Mouse (Mus musculus) brain, embryonic 14.5 days (tissue): ENCODE data around the gene Olfr632. TPM values are rescaled to one million over a fixed set of nuclear protein-coding genes. Genes with fewer than 3 reads are reported as not detected.
"Not testable (repeated sequence)": the region's sequence is repeated elsewhere in the genome, so short reads cannot be mapped to it uniquely, and the experiment has no call there.

Experiments
- DNase-seq: peaks from one replicate; pipeline ENCODE4 v3.0.0-alpha.2; 2011; ENCODE audit warnings: low read depth
- CTCF ChIP-seq: fragments of 200-500 bp; IDR thresholded peaks from 2 replicates; pipeline ENCODE4 v1.5.1; 2012; ENCODE audit warnings: inconsistent platforms, mild to moderate bottlenecking, moderate library complexity, borderline replicate concordance; ENCODE audit not compliant: insufficient read depth, insufficient read length; ENCODE audit errors: extremely low read depth
- POLR2A ChIP-seq: fragments of 200-500 bp; IDR thresholded peaks from 2 replicates; pipeline ENCODE4 v1.6.1; 2012; ENCODE audit warnings: mild to moderate bottlenecking, inconsistent platforms, borderline replicate concordance; ENCODE audit not compliant: poor library complexity, insufficient read depth, insufficient read length, severe bottlenecking; ENCODE audit errors: extremely low read depth
- polyA plus RNA-seq: library from polyadenylated mRNA; depleted of rRNA; stranded (reverse); fragments of >200 nt; gene quantifications from 2 replicates; pipeline ENCODE4 v1.2.3, GENCODE M21; 2012; rRNA removed

Gene Olfr632
- polyA plus RNA-seq = not detected in 2 replicates

DNA sequence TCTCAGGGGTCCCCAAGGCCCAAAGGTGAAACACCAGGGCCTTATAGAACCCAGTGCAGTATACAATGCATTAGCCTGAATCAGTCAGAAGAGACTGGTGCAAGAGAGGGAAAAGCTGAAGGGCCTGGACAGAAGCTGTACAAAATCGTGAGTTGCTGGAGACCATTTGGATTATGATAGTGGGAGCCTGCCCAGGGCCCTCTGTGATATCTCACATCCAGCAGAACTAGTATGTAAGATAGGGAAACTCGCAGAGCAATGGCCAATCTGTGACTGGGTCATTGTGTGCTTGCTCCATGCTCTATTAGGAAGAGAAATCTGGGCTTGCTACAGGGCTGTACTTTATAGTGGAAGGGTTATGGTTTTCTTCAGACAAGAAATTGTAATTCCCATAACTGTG lies at the start of gene Olfr632:
Olfr632 (plus strand) TSS at position 84 of the 400 bp plus-strand sequence.
- DNase-seq = no peak

DNA sequence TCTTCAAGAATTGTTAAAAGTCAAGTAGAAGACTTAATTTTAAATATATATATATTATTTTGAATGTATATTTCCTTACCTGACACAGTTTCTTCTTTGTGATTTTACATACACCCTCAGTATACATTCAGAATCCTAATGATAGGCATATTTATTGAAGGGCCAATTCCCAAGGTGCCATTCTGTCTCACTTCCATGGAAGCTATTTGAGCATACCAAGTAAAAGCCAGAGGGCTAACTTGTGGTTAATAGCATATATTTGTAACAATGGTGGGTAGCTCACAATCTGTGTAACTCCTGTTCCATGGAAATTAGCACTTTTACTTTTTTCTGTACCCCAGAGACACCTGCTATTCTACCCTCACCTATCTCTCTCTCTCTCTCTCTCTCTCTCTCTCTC lies 48.0 kb upstream of the Olfr632 start, which contains the start of gene Olfr66:
Olfr66 (minus strand) TSS at position 101 of the 400 bp plus-strand sequence.
- TF ChIP-seq CTCF = no peak
- TF ChIP-seq POLR2A = no peak

More for the DNA sequence above, at the start of gene Olfr632:
- TF ChIP-seq CTCF (no peak), POLR2A (no peak)

DNA sequence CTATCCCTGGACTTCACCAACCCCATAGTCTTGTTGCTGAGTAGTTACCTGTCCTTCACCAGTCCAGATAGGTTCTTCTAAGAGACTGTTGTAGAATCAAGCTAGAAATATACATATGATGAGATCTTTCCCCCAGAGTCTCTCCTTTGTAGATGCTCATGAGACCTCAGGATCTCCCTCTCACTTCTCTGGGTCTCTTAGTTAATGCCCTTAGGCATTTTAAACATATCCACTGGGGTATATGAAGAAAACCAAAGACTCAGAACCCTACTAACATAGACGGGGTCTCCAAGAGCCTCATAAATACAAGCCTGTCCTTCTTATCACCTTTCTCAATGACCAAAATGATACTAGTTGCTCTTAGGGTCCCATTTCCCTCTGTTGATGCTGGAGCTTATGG lies 39.8 kb upstream of the Olfr632 start, which contains the start of gene Olfr64:
Olfr64 (minus strand) TSS at position 101 of the 400 bp plus-strand sequence.
- DNase-seq = no peak
- TF ChIP-seq POLR2A (no peak), CTCF (no peak)

More for the DNA sequence above, 48.0 kb upstream of the Olfr632 start, which contains the start of gene Olfr66:
- no peak for DNase-seq

DNA sequence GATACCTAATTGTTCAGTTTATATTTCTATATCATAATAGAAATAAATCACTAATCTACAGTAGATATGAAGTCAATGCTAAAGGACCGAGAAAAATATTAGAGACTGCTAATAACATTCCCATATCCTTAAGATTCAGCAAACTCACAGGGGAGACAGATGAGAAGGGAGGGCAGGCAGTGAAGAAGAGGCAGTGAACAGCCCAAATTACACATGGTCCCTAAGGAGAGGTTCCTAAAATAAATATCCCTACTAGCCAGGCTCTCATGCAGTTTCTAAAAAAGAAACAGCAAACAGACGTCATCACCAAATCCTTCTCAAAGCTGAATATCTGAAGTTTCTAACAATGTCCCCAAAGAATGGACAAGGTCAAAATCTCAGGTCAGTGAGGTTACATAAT lies 31.0 kb upstream of the Olfr632 start, which contains the start of gene Olfr65:
Olfr65 (plus strand) TSS at position 301 of the 400 bp plus-strand sequence.
- TF ChIP-seq CTCF (no peak), POLR2A (no peak)
- DNase-seq = no peak

DNA sequence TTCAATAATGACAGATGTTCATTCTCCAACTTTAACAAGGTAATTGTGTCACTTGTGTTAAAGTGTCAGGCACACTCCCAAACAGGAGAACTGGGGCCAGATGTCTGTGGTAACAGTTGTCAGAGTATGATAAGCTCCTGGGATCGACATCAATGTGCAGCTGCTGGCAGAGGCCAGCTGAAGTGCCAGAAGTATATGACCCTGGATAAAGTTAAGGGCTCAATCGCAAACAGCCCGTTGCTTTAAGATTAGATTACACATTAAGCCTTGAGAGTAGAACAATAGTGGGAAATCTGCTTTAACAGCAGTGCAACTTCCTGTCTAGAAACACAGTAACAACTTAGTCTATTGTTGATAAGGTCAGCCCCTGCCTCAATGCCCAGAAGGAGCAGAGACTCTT lies 24.1 kb upstream of the Olfr632 start:
- no peak for DNase-seq
- TF ChIP-seq POLR2A = no peak

DNA sequence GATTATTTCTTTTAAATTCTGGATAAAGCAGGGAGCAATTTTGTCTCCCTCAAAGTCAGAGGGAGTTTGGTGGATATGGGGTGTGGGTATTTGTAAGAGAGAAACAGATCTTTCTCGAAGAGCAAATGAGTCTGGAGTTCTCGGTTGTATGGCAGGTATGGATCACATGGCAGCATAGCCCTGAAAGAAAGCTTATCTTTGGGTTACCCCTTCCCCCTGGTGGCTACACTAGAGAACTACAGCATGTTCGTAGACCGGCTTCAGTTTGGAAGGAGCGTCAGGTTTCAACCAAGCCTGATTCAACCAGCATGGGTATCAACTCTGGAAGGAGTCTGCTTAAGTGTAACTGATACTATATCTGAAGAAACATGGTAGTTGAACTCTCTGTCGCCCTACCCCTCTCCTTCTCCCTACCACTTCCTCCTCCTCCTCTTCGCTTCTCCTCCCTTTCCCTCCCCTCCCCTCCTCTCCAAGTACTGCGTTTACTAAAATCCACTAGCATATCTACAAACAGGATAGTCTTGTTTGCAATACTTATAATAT lies 21.1 kb upstream of the Olfr632 start:
- DNase-seq = peak; percentile 6
- TF ChIP-seq CTCF (peak; percentile 40; the same call in 1 of the 2 replicates), POLR2A (no peak)

DNA sequence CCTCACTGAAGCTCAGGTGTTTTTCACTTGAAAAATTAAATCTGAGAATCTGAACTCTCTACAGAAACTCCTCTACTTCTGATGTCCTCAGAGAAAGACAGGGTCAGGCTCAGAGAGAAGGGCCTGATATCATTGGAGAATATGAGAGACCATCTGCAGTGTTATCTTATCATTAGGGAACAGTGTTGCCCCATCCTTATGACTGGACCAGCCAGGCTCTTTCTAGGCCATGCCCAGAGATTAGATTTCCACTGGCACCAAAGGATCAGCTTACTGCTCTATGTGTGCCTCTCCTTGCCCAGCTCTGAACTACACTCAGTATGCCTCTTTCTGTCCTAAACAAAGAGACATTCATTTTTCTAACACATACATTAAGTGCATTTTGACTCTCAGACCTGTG lies 18.8 kb upstream of the Olfr632 start:
- TF ChIP-seq POLR2A (no peak), CTCF (no peak)
- no peak for DNase-seq

DNA sequence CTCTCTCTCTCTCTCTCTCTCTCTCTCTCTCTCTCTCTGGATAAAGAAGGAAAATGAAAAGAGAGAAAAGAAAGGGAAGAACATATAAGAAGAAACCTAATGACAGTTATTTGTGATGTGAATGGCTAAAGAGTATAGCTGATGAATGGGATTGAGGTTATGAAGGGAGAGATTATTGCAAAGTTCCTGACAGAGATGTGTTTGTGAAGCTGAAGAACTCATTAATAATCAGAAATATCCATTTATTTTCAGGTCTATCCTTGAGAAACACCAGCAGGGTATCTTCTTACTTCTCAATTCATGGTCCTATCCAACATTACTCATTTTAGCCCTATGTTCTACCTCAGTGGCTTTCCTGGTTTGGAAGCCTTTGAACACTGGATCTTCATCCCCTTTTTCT lies 5.6 kb upstream of the Olfr632 start, which contains the start of gene Olfr631:
Olfr631 (plus strand) TSS at position 301 of the 400 bp plus-strand sequence.
- no peak for DNase-seq
- no peak for TF ChIP-seq CTCF
- TF ChIP-seq POLR2A = no peak

DNA sequence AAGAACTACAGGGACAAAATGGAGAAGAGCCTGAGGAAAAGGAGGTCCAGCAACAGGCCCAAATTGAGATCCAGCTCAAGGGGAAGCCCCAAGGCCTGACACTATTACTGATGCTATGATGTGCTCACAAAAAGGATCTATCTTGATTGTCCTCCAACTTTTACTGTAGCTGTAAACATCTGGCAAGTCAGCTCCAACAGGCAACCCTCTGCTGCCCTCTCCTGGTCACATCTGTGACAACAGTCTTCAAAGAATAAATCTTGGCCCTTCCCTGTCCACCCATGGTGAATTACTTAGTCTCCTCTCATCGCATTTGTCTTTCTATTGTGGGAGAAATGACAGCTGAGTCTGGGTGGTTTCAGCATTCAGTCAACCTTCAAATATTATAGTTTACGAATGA lies 8.6 kb downstream of the Olfr632 start:
- DNase-seq = peak; percentile 64
- TF ChIP-seq CTCF = peak; percentile 75; the same call in 1 of the 2 replicates
- no peak for TF ChIP-seq POLR2A

DNA sequence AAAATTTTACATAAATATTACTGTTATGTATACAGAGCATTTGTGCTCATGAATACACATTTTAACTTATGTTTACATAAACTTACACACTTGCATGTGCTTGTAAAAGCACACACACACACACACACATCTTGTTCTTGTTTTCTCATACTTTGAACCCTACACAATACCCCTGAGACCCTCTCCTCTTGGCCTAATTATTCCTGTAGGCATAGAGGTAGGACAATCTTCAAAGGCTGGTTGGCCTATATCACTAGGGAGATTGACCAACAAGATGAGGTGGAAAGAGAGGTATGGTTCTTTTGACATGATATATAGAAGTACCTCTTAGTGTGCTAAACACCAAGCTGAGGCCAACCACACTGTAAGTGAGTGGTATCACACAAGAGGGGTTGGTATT lies 10.0 kb downstream of the Olfr632 start, which contains the start of gene Olfr633:
Olfr633 (plus strand) TSS at position 301 of the 400 bp plus-strand sequence.
- no peak for TF ChIP-seq POLR2A
- TF ChIP-seq CTCF = no peak
- DNase-seq = no peak

DNA sequence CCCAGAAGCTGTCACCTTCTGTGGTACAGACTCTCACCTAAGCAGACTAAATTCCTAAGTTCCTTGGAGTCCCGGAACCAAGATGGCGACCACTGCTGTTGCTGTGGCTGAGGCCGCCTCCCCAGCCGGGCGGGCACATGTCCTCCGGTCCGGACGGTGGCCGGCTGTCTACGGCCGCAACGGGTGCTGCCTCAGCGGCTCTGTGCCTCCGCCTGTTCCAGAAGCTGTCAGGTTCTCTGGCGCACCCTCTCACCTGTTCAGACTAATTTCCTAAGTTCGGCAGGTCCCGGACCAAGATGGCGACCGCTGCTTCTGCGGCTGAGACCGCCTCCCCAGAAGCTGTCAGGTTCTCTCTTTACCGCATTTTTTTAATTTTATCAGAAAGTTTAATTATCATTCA lies 32.7 kb downstream of the Olfr632 start:
- not testable (repeated sequence) for DNase-seq

DNA sequence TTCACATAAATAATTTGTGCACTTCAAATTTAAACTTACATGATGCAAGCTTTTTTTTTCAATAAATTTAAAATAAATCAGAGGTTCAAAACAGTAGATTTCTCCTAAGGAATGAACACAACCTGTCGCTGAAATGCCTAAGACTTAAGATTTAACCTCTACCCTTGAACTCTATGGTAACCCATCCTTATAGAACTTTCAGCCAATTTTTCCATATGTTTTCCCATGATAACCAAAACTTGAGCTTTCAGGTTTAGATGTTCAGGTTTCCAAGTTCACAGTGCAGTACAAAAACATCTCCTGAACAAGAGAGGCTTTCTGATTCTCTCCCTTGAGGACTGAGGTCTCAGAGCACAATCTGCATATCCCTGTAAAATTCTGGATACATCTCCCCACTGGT lies 36.7 kb downstream of the Olfr632 start, which contains the start of gene Olfr635:
Olfr635 (plus strand) TSS at position 301 of the 400 bp plus-strand sequence.
- DNase-seq = no peak
- TF ChIP-seq POLR2A = no peak
- no peak for TF ChIP-seq CTCF

DNA sequence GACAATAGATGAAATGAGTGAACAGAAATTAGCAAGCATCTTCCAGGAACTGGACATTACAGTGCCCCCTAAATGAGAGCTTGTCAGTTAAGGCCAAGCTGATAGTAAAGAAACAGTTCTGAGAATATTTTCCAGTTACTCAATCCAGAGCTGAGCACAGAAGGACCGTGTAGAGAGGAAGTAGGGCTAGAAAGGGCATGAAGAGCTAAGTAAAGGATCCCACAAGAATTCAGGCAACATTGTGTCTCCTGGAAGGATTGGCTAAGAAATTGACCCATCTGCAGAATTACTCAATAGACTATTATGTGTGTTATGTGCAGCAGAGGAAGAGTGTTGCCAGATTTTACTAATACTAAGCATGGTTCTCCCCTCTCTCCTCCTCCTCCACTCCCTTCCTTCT lies 37.6 kb downstream of the Olfr632 start:
- TF ChIP-seq POLR2A (no peak), CTCF (no peak)

More for the DNA sequence above, 37.6 kb downstream of the Olfr632 start:
- no peak for DNase-seq

Other genes starting within 250 kb of the Olfr632 start
- not detected in 2 replicates for gene Olfr243, start 219.7 kb upstream of the Olfr632 start, polyA plus RNA-seq
- gene Olfr628, start 204.0 kb upstream of the Olfr632 start, polyA plus RNA-seq = not detected in 2 replicates
- not detected in 2 replicates for gene Olfr629, start 189.4 kb upstream of the Olfr632 start, polyA plus RNA-seq
- not detected in 2 replicates for gene Olfr630, start 177.0 kb upstream of the Olfr632 start, polyA plus RNA-seq
- not detected in 2 replicates for gene Olfr69, start 162.8 kb upstream of the Olfr632 start, polyA plus RNA-seq
- not detected in 2 replicates for gene Olfr68, start 154.6 kb upstream of the Olfr632 start, polyA plus RNA-seq
- not detected in 2 replicates for gene Olfr67, start 142.5 kb upstream of the Olfr632 start, polyA plus RNA-seq
- 1,200 and 1,643 TPM in 2 replicates for gene Hbb-bt, start 120.4 kb upstream of the Olfr632 start, polyA plus RNA-seq
- 4,622 and 5,050 TPM in 2 replicates for gene Hbb-bs, start 106.3 kb upstream of the Olfr632 start, polyA plus RNA-seq
- gene Hbb-bh2, start 93.8 kb upstream of the Olfr632 start, polyA plus RNA-seq = not detected in 2 replicates
- 4.5 and 6.0 TPM in 2 replicates for gene Hbb-bh1, start 91.2 kb upstream of the Olfr632 start, polyA plus RNA-seq
- gene Hbb-y, start 81.1 kb upstream of the Olfr632 start, polyA plus RNA-seq = 331 and 571 TPM in 2 replicates
- gene Olfr66, start 48.1 kb upstream of the Olfr632 start, polyA plus RNA-seq = not detected in 2 replicates
- not detected in 2 replicates for gene Olfr64, start 39.9 kb upstream of the Olfr632 start, polyA plus RNA-seq
- not detected in 2 replicates for gene Olfr65, start 30.9 kb upstream of the Olfr632 start, polyA plus RNA-seq
- not detected in 2 replicates for gene Olfr631, start 5.5 kb upstream of the Olfr632 start, polyA plus RNA-seq
- not detected in 2 replicates for gene Olfr633, start 10.1 kb downstream of the Olfr632 start, polyA plus RNA-seq
- gene Olfr635, start 36.8 kb downstream of the Olfr632 start, polyA plus RNA-seq = not detected in 2 replicates
- not detected in 2 replicates for gene Olfr638, start 64.4 kb downstream of the Olfr632 start, polyA plus RNA-seq
- not detected in 2 replicates for gene Olfr639, start 83.0 kb downstream of the Olfr632 start, polyA plus RNA-seq
- not detected in 2 replicates for gene Olfr640, start 91.2 kb downstream of the Olfr632 start, polyA plus RNA-seq
- not detected in 2 replicates for gene Olfr641, start 101.1 kb downstream of the Olfr632 start, polyA plus RNA-seq
- gene Olfr642, start 118.3 kb downstream of the Olfr632 start, polyA plus RNA-seq = not detected in 2 replicates
- gene 4930516K23Rik, start 127.1 kb downstream of the Olfr632 start, polyA plus RNA-seq = not detected in 2 replicates
- gene Olfr644, start 137.5 kb downstream of the Olfr632 start, polyA plus RNA-seq = not detected in 2 replicates
- gene Olfr645, start 151.1 kb downstream of the Olfr632 start, polyA plus RNA-seq = not detected in 2 replicates
- not detected in 2 replicates for gene Olfr646, start 170.5 kb downstream of the Olfr632 start, polyA plus RNA-seq
- not detected in 2 replicates for gene Ubqln5, start 195.5 kb downstream of the Olfr632 start, polyA plus RNA-seq
- gene Olfr643, start 203.1 kb downstream of the Olfr632 start, polyA plus RNA-seq = not detected in 2 replicates
- not detected in 2 replicates for gene Ubqln3, start 208.9 kb downstream of the Olfr632 start, polyA plus RNA-seq
- not detected in 2 replicates for gene Ubqlnl, start 216.2 kb downstream of the Olfr632 start, polyA plus RNA-seq
- gene Olfm5, start 230.5 kb downstream of the Olfr632 start, polyA plus RNA-seq = not detected in 2 replicates
- gene Olfr648, start 249.0 kb downstream of the Olfr632 start, polyA plus RNA-seq = 0.08 and 0.10 TPM in 2 replicates